Mouse (Mus musculus) liver, embryonic 14.5 days (tissue): ENCODE measurements at regions not wholly inside any gene's neighbourhood (a gene's known extent, or its start where the extent isn't known, plus 50 kb on each side); places are given as distances from the start of the nearest gene placed in this dataset.

Experiments used
- ATAC-seq: fragments of 200-750 bp; cut with Nextera tagmentation; 2 replicates; pipeline ENCODE4 v1.8.0; 2017; ENCODE audit warnings: moderate number of reproducible peaks, mild to moderate bottlenecking, moderate library complexity; ENCODE audit not compliant: insufficient read depth
- DNase-seq, 3 experiments: peaks; one replicate each; pipeline ENCODE4 v3.0.0-alpha.2; 2012 to 2013; ENCODE audit warnings: low read depth in 3 of 3, low spot score in 3 of 3
- H3K27ac ChIP-seq: fragments of 300-500 bp; sonication (generic); 2 replicates; pipeline ENCODE4 v1.5.1; 2014; ENCODE audit warnings: moderate library complexity, mild to moderate bottlenecking, control low read depth, inconsistent platforms
- H3K27me3 ChIP-seq: fragments of 300-500 bp; sonication (generic); 2 replicates; pipeline ENCODE4 v1.6.1; 2014; ENCODE audit warnings: mild to moderate bottlenecking, low read length, moderate library complexity; ENCODE audit not compliant: control insufficient read depth, insufficient read depth
- H3K36me3 ChIP-seq: fragments of 300-500 bp; sonication (generic); replicated peaks from 2 replicates; pipeline ENCODE4 v1.6.1; 2014; ENCODE audit warnings: low read depth; ENCODE audit not compliant: control insufficient read depth, insufficient read depth
- H3K4me1 ChIP-seq, 2 experiments: fragments of 200-500 bp in 1 of 2; fragments of 300-500 bp in 1 of 2; sonication (generic) in 1 of 2; replicated peaks; 2 replicates each; pipeline ENCODE4 v1.6.1; 2012 to 2014; ENCODE audit warnings: antibody characterized with exemption in 1 of 2, inconsistent platforms in 1 of 2, low read length in 1 of 2; ENCODE audit not compliant: control insufficient read depth in 2 of 2, insufficient read depth in 2 of 2
- H3K4me2 ChIP-seq: fragments of 300-500 bp; sonication (generic); 2 replicates; pipeline ENCODE4 v1.6.1; 2014; ENCODE audit warnings: low read depth, mild to moderate bottlenecking, control low read depth, moderate library complexity
- H3K4me3 ChIP-seq, 2 experiments: fragments of 200-500 bp in 1 of 2; fragments of 300-500 bp in 1 of 2; sonication (generic) in 1 of 2; 2 replicates each; pipeline ENCODE4 v1.5.1; 2012 to 2014; ENCODE audit warnings: low read depth in 2 of 2, low read length in 2 of 2, mild to moderate bottlenecking in 2 of 2, control low read depth in 1 of 2, inconsistent platforms in 1 of 2, moderate library complexity in 1 of 2; ENCODE audit not compliant: insufficient read depth in 1 of 2
- H3K9ac ChIP-seq: fragments of 300-500 bp; sonication (generic); replicated peaks from 2 replicates; pipeline ENCODE4 v1.6.1; 2014; ENCODE audit warnings: mild to moderate bottlenecking, control low read depth, moderate library complexity
- H3K9me3 ChIP-seq: fragments of 300-500 bp; sonication (generic); 2 replicates; pipeline ENCODE4 v1.6.1; 2016; ENCODE audit warnings: low read length, mixed read lengths; ENCODE audit not compliant: control insufficient read depth
- CTCF ChIP-seq: IDR thresholded peaks from 2 replicates; pipeline ENCODE4 v1.5.1; 2016; ENCODE audit warnings: antibody characterized with exemption, low read depth, control low read depth
- EP300 ChIP-seq: IDR thresholded peaks from 2 replicates; pipeline ENCODE4 v1.6.1; 2016; ENCODE audit warnings: antibody characterized with exemption, low read depth
- WGBS: fragments of 180-500 bp; shearing (Covaris S2); extraction: QIAGEN DNeasy Blood & Tissue Kit; methylation state at CpG from one replicate; pipeline ENCODE4 v1.1.7; 2014; ENCODE audit not compliant: insufficient replicate concordance; 5-methylcytosine and 5-hydroxymethylcytosine counted together

- WGBS, result 56% methylated on average over 6 of the region's 6 CpGs
- no peak overlapping the region for H3K4me2 ChIP-seq
- TF ChIP-seq CTCF (no peak), EP300 (no peak)
Measured at GRCm38 (mm10) chr13:38735294-38735693, 76.4 kb upstream of the Eef1e1 start.

GRCm38 (mm10) chr13:38733246-38733645 is 74.4 kb upstream of the Eef1e1 start:
- no peak for ATAC-seq
- no peaks in the 10 kb centered on the region for H3K27me3 ChIP-seq
- H3K9me3 ChIP-seq, result no peaks in the 10 kb centered on the region
- 54% methylated on average over 4 of the region's 4 CpGs for WGBS
- TF ChIP-seq EP300 (no peak), CTCF (no peak)
- no peak overlapping the region for H3K27ac ChIP-seq
- no peak overlapping the region for H3K4me2 ChIP-seq
- H3K4me3 ChIP-seq, result no peak overlapping the region
- no peak for DNase-seq
- no peaks in the 10 kb centered on the region for H3K4me1 ChIP-seq
- no peak overlapping the region for H3K9ac ChIP-seq
- no peaks in the 10 kb centered on the region for H3K36me3 ChIP-seq

More at GRCm38 (mm10) chr13:38735294-38735693, 76.4 kb upstream of the Eef1e1 start:
- DNase-seq (no peak), ATAC-seq (no peak)
- Histone ChIP-seq H3K4me3 (no peak overlapping the region), H3K27me3 (no peaks in the 10 kb centered on the region), H3K9ac (no peak overlapping the region), H3K36me3 (no peaks in the 10 kb centered on the region), H3K4me1 (no peaks in the 10 kb centered on the region; a peak in 1 of 4 replicates), H3K27ac (no peak overlapping the region), H3K9me3 (no peaks in the 10 kb centered on the region)

- no peak overlapping the region for H3K27ac ChIP-seq
- H3K4me2 ChIP-seq, result no peak overlapping the region
- no peak for ATAC-seq
- TF ChIP-seq EP300, result no peak
- no peak for TF ChIP-seq CTCF
- no peak overlapping the region for H3K9ac ChIP-seq
- 60% methylated on average over 4 of the region's 4 CpGs for WGBS
- no peaks in the 10 kb centered on the region for H3K27me3 ChIP-seq
- no peak overlapping the region for H3K4me3 ChIP-seq
- no peaks in the 10 kb centered on the region for H3K9me3 ChIP-seq
- H3K36me3 ChIP-seq, result no peaks in the 10 kb centered on the region
- no peak for DNase-seq
- H3K4me1 ChIP-seq, result no peaks in the 10 kb centered on the region
Measured at GRCm38 (mm10) chr13:38725452-38725851, 66.6 kb upstream of the Eef1e1 start.

- Histone ChIP-seq H3K4me2 (no peak overlapping the region), H3K27me3 (no peaks in the 10 kb centered on the region), H3K9me3 (no peaks in the 10 kb centered on the region), H3K9ac (no peak overlapping the region), H3K27ac (no peak overlapping the region), H3K36me3 (no peaks in the 10 kb centered on the region), H3K4me3 (no peak overlapping the region), H3K4me1 (no peaks in the 10 kb centered on the region)
- no peak for ATAC-seq
- TF ChIP-seq EP300 (no peak), CTCF (no peak)
- DNase-seq, result no peak
- 69% methylated on average over 3 of the region's 3 CpGs for WGBS
Measured at GRCm38 (mm10) chr13:38721166-38721565, 62.3 kb upstream of the Eef1e1 start.

GRCm38 (mm10) chr13:38714838-38715237 is 56.0 kb upstream of the Eef1e1 start:
- WGBS, result 59% methylated on average over 5 of the region's 5 CpGs

More at GRCm38 (mm10) chr13:38714838-38715237, 56.0 kb upstream of the Eef1e1 start:
- H3K27ac ChIP-seq, result no peak overlapping the region
- TF ChIP-seq EP300, result no peak
- no peak overlapping the region for H3K4me3 ChIP-seq
- H3K4me2 ChIP-seq, result no peak overlapping the region
- H3K36me3 ChIP-seq, result no peaks in the 10 kb centered on the region
- ATAC-seq, result no peak
- DNase-seq, result no peak
- no peaks in the 10 kb centered on the region for H3K27me3 ChIP-seq
- no peaks in the 10 kb centered on the region for H3K4me1 ChIP-seq
- H3K9me3 ChIP-seq, result no peaks in the 10 kb centered on the region
- no peak overlapping the region for H3K9ac ChIP-seq
